Mouse (Mus musculus) heart, embryonic 13.5 days (tissue): ENCODE data around the gene Ccpg1os. TPM values are rescaled to one million over a fixed set of nuclear protein-coding genes. Genes with fewer than 3 reads are reported as not detected.

Source experiments
- ATAC-seq: fragments of 200-750 bp; cut with Nextera tagmentation; 2 replicates; pipeline ENCODE4 v1.8.0; 2017; ENCODE audit warnings: moderate TSS enrichment; ENCODE audit not compliant: insufficient number of reproducible peaks, low FRiP score, low TSS enrichment; ENCODE audit errors: extremely low read depth
- H3K27ac ChIP-seq: fragments of 300-500 bp; sonication (generic); replicated peaks from 2 replicates; pipeline ENCODE4 v1.5.1; 2015; ENCODE audit warnings: moderate library complexity, mild to moderate bottlenecking, inconsistent platforms
- H3K27me3 ChIP-seq: fragments of 300-500 bp; sonication (generic); replicated peaks from 2 replicates; pipeline ENCODE4 v1.6.1; 2015; ENCODE audit warnings: mild to moderate bottlenecking, inconsistent platforms
- H3K36me3 ChIP-seq: fragments of 300-500 bp; sonication (generic); 2 replicates; pipeline ENCODE4 v1.6.1; 2015; ENCODE audit warnings: mild to moderate bottlenecking, inconsistent platforms
- H3K4me1 ChIP-seq: fragments of 300-500 bp; sonication (generic); 2 replicates; pipeline ENCODE4 v1.6.1; 2015; ENCODE audit warnings: inconsistent platforms
- H3K4me2 ChIP-seq: fragments of 300-500 bp; sonication (generic); 2 replicates; pipeline ENCODE4 v1.6.1; 2015; ENCODE audit warnings: inconsistent platforms, mild to moderate bottlenecking, moderate library complexity
- H3K4me3 ChIP-seq: fragments of 300-500 bp; sonication (generic); 2 replicates; pipeline ENCODE4 v1.5.1; 2015; ENCODE audit warnings: moderate library complexity, mild to moderate bottlenecking, inconsistent platforms
- H3K9ac ChIP-seq: fragments of 300-500 bp; sonication (generic); 2 replicates; pipeline ENCODE4 v1.6.1; 2015; ENCODE audit warnings: inconsistent platforms, mild to moderate bottlenecking, moderate library complexity
- H3K9me3 ChIP-seq: fragments of 300-500 bp; sonication (generic); 2 replicates; pipeline ENCODE4 v1.6.1; 2016; ENCODE audit warnings: inconsistent platforms
- WGBS: fragments of 180-500 bp; shearing (Covaris S2); methylation state at CpG from one replicate; pipeline ENCODE4 v1.1.7; 2015; ENCODE audit warnings: mixed read lengths; 5-methylcytosine and 5-hydroxymethylcytosine counted together
- polyA plus RNA-seq: library from polyadenylated mRNA; unstranded; fragments of >200 nt; fragmentation: Nextera tagmentation; extraction: Ambion mirVana; gene quantifications from 2 replicates; pipeline ENCODE4 v1.2.1, GENCODE M21; 2015

The Ccpg1os gene
- polyA plus RNA-seq, 1 experiment from 2014 or later, result 14.3 TPM

GRCm38 (mm10) chr9:72975242-72975641, 9.9 kb downstream of the Ccpg1os start:
- no peak overlapping the region for H3K9ac ChIP-seq
- H3K36me3 ChIP-seq, result no peaks in the 10 kb centered on the region
- 88% methylated on average over 1 of the region's 1 CpGs for WGBS
- ATAC-seq, result no peak
- H3K27me3 ChIP-seq, result no peaks in the 10 kb centered on the region
- H3K4me1 ChIP-seq, result no peaks in the 10 kb centered on the region
- H3K4me2 ChIP-seq, result no peak overlapping the region
- H3K27ac ChIP-seq, result no peak overlapping the region
- no peaks in the 10 kb centered on the region for H3K9me3 ChIP-seq
- no peak overlapping the region for H3K4me3 ChIP-seq

GRCm38 (mm10) chr9:72974734-72975133, 10.4 kb downstream of the Ccpg1os start:
- H3K9me3 ChIP-seq, result no peaks in the 10 kb centered on the region
- no peak overlapping the region for H3K4me3 ChIP-seq
- no peak overlapping the region for H3K27ac ChIP-seq
- H3K36me3 ChIP-seq, result no peaks in the 10 kb centered on the region
- H3K27me3 ChIP-seq, result no peaks in the 10 kb centered on the region
- H3K4me1 ChIP-seq, result no peaks in the 10 kb centered on the region
- no peak overlapping the region for H3K9ac ChIP-seq
- no peak for ATAC-seq
- no peak overlapping the region for H3K4me2 ChIP-seq
- 78% methylated on average over 5 of the region's 5 CpGs for WGBS

- Histone ChIP-seq H3K27me3 (no peaks in the 10 kb centered on the region), H3K4me3 (no peak overlapping the region), H3K9me3 (no peaks in the 10 kb centered on the region), H3K27ac (no peak overlapping the region), H3K9ac (no peak overlapping the region), H3K4me1 (no peaks in the 10 kb centered on the region), H3K4me2 (no peak overlapping the region), H3K36me3 (no peaks in the 10 kb centered on the region)
- no peak for ATAC-seq
These were observed 12.2 kb downstream of the Ccpg1os start for GRCm38 (mm10) chr9:72972984-72973383.

- Histone ChIP-seq H3K4me1 (no peaks in the 10 kb centered on the region), H3K9ac (no peak overlapping the region), H3K27me3 (no peaks in the 10 kb centered on the region), H3K4me2 (no peak overlapping the region), H3K27ac (no peak overlapping the region), H3K4me3 (no peak overlapping the region), H3K36me3 (no peaks in the 10 kb centered on the region), H3K9me3 (no peaks in the 10 kb centered on the region)
- 78% methylated on average over 5 of the region's 5 CpGs for WGBS
- ATAC-seq, result no peak
These were observed 12.7 kb downstream of the Ccpg1os start for GRCm38 (mm10) chr9:72972435-72972834.

GRCm38 (mm10) chr9:72969874-72970273, 15.3 kb downstream of the Ccpg1os start:
- 55% methylated on average over 7 of the region's 7 CpGs for WGBS
- Histone ChIP-seq H3K4me2 (no peak overlapping the region), H3K9me3 (no peaks in the 10 kb centered on the region), H3K4me3 (no peak overlapping the region), H3K4me1 (no peaks in the 10 kb centered on the region), H3K36me3 (no peaks in the 10 kb centered on the region), H3K9ac (no peak overlapping the region), H3K27ac (no peak overlapping the region), H3K27me3 (no peaks in the 10 kb centered on the region)
- ATAC-seq, result no peak

DNA sequence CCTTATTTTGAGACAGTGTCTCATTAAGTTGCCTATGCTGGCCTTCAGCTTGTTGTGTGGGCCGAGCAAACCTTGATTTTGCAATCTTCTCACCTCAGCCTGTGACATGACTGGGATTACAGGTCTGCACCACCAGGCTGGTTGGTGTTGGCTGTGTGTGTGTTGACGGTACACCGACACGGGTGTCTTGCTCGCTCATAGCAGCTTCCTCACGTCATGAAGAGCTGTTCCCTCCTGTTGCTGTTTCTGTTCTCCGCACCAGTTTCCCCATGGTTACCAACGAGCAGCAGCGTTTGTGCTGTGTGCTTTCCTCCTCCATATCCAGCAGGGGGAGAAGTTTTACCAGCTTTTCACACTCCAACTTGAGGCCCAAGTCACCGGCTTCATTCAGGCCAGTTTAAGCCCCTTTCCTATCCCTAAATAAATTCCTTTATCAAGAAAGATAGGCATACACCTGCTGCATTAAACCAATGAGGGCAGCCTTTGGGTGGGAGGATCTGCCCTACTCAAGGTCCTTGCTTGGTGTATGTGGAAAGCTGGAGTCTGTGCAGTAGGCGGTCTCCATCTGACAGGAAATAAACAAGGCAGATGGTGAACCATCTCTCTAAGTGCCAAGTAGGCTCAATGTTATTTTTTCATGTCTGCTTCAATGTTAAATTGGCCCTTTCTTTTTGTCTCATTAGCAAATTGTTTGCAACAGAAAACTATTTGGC, 16.7 kb downstream of the Ccpg1os start:
- Histone ChIP-seq H3K4me1 (no peaks in the 10 kb centered on the region), H3K4me2 (0 out of 2 replicates have a peak overlapping the region, but pooled peaks have one; percentile 8), H3K27me3 (no peaks in the 10 kb centered on the region), H3K27ac (no peak overlapping the region), H3K4me3 (no peak overlapping the region), H3K36me3 (no peaks in the 10 kb centered on the region), H3K9me3 (no peaks in the 10 kb centered on the region), H3K9ac (no peak overlapping the region)
- no peak for ATAC-seq
- WGBS, result 29% methylated on average over 11 of the region's 11 CpGs

DNA sequence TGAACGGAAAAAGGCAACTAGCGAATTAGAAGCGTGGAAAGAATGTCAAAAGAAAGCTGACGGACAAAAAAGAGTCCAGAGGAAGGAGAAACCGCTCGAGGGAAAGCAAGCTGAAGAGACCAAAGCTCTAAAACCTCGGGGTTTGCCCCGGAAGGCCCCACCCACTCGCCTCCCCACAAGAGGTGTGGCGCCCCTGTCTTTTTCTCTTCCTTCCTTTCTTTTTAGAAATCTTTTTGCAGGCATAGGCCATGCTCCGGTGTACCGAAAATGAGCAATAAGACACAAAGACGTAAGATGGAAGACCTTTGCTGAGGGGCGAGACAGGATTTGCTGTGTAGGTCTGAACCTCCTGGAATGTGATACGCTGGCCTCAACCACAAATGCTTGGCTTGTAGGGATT, 23.2 kb downstream of the Ccpg1os start:
- Histone ChIP-seq H3K9ac (no peak overlapping the region), H3K4me3 (no peak overlapping the region), H3K36me3 (no peaks in the 10 kb centered on the region), H3K27me3 (no peaks in the 10 kb centered on the region), H3K27ac (no peak overlapping the region), H3K4me1 (peaks cover 7% of the 10 kb centered on the region; the same call in 1 of the 2 replicates), H3K9me3 (no peaks in the 10 kb centered on the region), H3K4me2 (no peak overlapping the region)
- ATAC-seq, result no peak
- 71% methylated on average over 15 of the region's 15 CpGs for WGBS

DNA sequence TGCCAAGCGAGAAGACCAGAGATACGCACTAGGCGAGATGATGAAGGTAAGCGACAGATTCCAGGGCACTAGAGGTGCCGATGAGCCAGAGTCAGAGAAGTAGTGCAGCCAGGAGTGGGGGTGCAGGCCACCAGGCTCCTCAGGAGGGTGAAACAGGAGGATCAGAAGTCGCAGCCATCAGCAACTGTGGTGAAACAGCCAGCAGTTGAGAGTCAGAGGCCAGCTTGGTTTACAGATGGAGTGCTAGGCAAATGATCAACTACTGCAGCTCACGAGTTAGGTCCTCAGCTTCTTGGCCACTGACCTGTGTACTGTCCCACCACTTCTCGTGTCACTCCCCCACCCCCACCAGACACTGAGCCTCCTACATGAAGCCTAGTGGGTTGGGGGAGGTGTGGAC, 23.8 kb downstream of the Ccpg1os start:
- WGBS, result 51% methylated on average over 8 of the region's 8 CpGs
- ATAC-seq, result no peak
- no peaks in the 10 kb centered on the region for H3K9me3 ChIP-seq
- no peaks in the 10 kb centered on the region for H3K36me3 ChIP-seq
- no peak overlapping the region for H3K9ac ChIP-seq
- H3K27me3 ChIP-seq, result no peaks in the 10 kb centered on the region
- no peak overlapping the region for H3K27ac ChIP-seq
- H3K4me2 ChIP-seq, result no peak overlapping the region
- peaks cover 7% of the 10 kb centered on the region; the same call in 1 of the 2 replicates for H3K4me1 ChIP-seq
- no peak overlapping the region for H3K4me3 ChIP-seq

- Histone ChIP-seq H3K4me3 (peak within 1 kb of the TSS; percentile 70), H3K36me3 (no peaks in the 10 kb centered on the region), H3K27ac (peak within 1 kb of the TSS; percentile 39; the same call in 1 of the 2 replicates), H3K27me3 (no peaks in the 10 kb centered on the region), H3K4me2 (peak within 1 kb of the TSS; percentile 75), H3K4me1 (peaks cover 7% of the 10 kb centered on the region; the same call in 1 of the 2 replicates), H3K9ac (peak within 1 kb of the TSS; percentile 78), H3K9me3 (no peaks in the 10 kb centered on the region)
- 2% methylated on average over 43 of the region's 43 CpGs for WGBS
- peak; percentile 54; the same call in 1 of the 2 replicates for ATAC-seq
These were observed 26.4 kb downstream of the Ccpg1os start, which contains the start of the genes Dyx1c1 and Gm44503 for GRCm38 (mm10) chr9:72958521-72959450. Gene Dyx1c1 (plus strand): TSS chr9:72958785. Gene Gm44503 (plus strand): TSS chr9:72958852.

GRCm38 (mm10) chr9:72955546-72955945, 29.6 kb downstream of the Ccpg1os start:
- Histone ChIP-seq H3K36me3 (no peaks in the 10 kb centered on the region), H3K4me1 (peaks cover 7% of the 10 kb centered on the region; the same call in 1 of the 2 replicates), H3K9ac (no peak overlapping the region), H3K27me3 (0 out of 2 replicates have a peak, but pooled peaks cover 3% of the 10 kb centered on the region), H3K4me3 (no peak overlapping the region), H3K4me2 (no peak overlapping the region), H3K27ac (no peak overlapping the region), H3K9me3 (no peaks in the 10 kb centered on the region)
- WGBS, result 29% methylated on average over 1 of the region's 1 CpGs
- ATAC-seq, result no peak

GRCm38 (mm10) chr9:72954746-72955145, 30.4 kb downstream of the Ccpg1os start:
- H3K27me3 ChIP-seq, result 0 out of 2 replicates have a peak, but pooled peaks cover 3% of the 10 kb centered on the region
- WGBS, result 44% methylated on average over 2 of the region's 2 CpGs
- ATAC-seq, result no peak
- H3K4me2 ChIP-seq, result no peak overlapping the region
- no peaks in the 10 kb centered on the region for H3K9me3 ChIP-seq
- H3K4me1 ChIP-seq, result peaks cover 7% of the 10 kb centered on the region; the same call in 1 of the 2 replicates
- H3K9ac ChIP-seq, result no peak overlapping the region
- no peak overlapping the region for H3K4me3 ChIP-seq
- no peaks in the 10 kb centered on the region for H3K36me3 ChIP-seq
- no peak overlapping the region for H3K27ac ChIP-seq
